9 mouse cellular contexts compared by ENCODE assay signal in genomic region chr2:119236682-119237209, GRCm38 (mm10). TPM values are rescaled to one million over a fixed set of nuclear protein-coding genes. Genes with fewer than 3 reads are reported as not detected.
DNase-seq lines count a peak whose midpoint lies in the region; ATAC-seq and TF ChIP-seq lines count a peak whose summit lies in the region.
"Had no signal": no experiment of that assay in that cellular context is flagged by ENCODE, and none has a peak within 500 bp of the region (broad histone marks: within the 10 kb centered on the region; RNA-seq: fewer than 3 reads in every experiment).

No protein-coding gene starts in this region.

- H3K36me3 ChIP-seq in heart, embryonic 11.5 days (ENCODE audit: control insufficient read depth, insufficient read depth, low read length), result no peaks in the 10 kb centered on the region
- H3K36me3 ChIP-seq in E14TG2a.4 (ENCODE audit: insufficient read depth, low read length), result peaks cover 41% of the 10 kb centered on the region
- H3K36me3 ChIP-seq in forebrain, embryonic 11.5 days (ENCODE audit: control insufficient read depth, insufficient read depth, low read length), result no peaks in the 10 kb centered on the region
- no peaks in the 10 kb centered on the region for H3K36me3 ChIP-seq in liver, embryonic 12.5 days

- WGBS in heart, embryonic 11.5 days (ENCODE audit: insufficient replicate concordance), result 6% methylated on average over 25 of the region's 25 CpGs
- 5% methylated on average over 25 of the region's 25 CpGs for WGBS in forebrain, embryonic 11.5 days
- WGBS in liver, embryonic 12.5 days (ENCODE audit: insufficient replicate concordance), result 16% methylated on average over 25 of the region's 25 CpGs

- DNase-seq in heart, postnatal 14 days, result no peak
- DNase-seq in forebrain, embryonic 11.5 days (ENCODE audit: low spot score), result peak; percentile 61
- DNase-seq in cerebellum, postnatal 14 days, result no peak
- DNase-seq in frontal cortex, postnatal 14 days (ENCODE audit: low spot score in 2 of 2), result no peak
- DNase-seq in adrenal gland, postnatal 4 days (ENCODE audit: low spot score in 2 of 2), result no peak

- H3K4me3 ChIP-seq in heart, embryonic 11.5 days (ENCODE audit: low read depth, low read length), result peak overlapping the region; percentile 49
- peak overlapping the region; percentile 91 for H3K4me3 ChIP-seq in E14TG2a.4 (replicated peaks; ENCODE audit: low read length)
- peak overlapping the region; percentile 30 for H3K4me3 ChIP-seq in forebrain, embryonic 11.5 days (ENCODE audit: low read depth, low read length)
- peak overlapping the region; percentile 49 for H3K4me3 ChIP-seq in liver, embryonic 12.5 days

- peaks cover 57% of the 10 kb centered on the region for H3K27me3 ChIP-seq in heart, embryonic 11.5 days (ENCODE audit: control insufficient read depth, insufficient read depth, low read length)
- no peaks in the 10 kb centered on the region for H3K27me3 ChIP-seq in E14TG2a.4 (ENCODE audit: insufficient read depth, low read length)
- peaks cover 41% of the 10 kb centered on the region for H3K27me3 ChIP-seq in forebrain, embryonic 11.5 days (ENCODE audit: control insufficient read depth, insufficient read depth, low read length)
- peaks cover 83% of the 10 kb centered on the region for H3K27me3 ChIP-seq in liver, embryonic 12.5 days (replicated peaks)

- intact Hi-C loops in heart, postnatal 14 days (cut with DNase I), result no loop called here

- no peak overlapping the region for H3K27ac ChIP-seq in heart, embryonic 11.5 days (ENCODE audit: low read depth, low read length)
- H3K27ac ChIP-seq in forebrain, embryonic 11.5 days (ENCODE audit: low read depth, low read length), result no peak overlapping the region
- H3K27ac ChIP-seq in liver, embryonic 12.5 days, result no peak overlapping the region

- TF ChIP-seq CTCF in E14TG2a.4 (conservative IDR thresholded peaks at IDR 0.05; ENCODE audit: low read length), result no peak

- peak overlapping the region; percentile 87 for H3K4me2 ChIP-seq in heart, embryonic 11.5 days
- H3K4me2 ChIP-seq in forebrain, embryonic 11.5 days (ENCODE audit: low read depth, low read length, severe bottlenecking), result peak overlapping the region; percentile 42
- peak overlapping the region; percentile 69 for H3K4me2 ChIP-seq in liver, embryonic 12.5 days

- no peak overlapping the region for H3K9ac ChIP-seq in heart, embryonic 11.5 days (ENCODE audit: low read depth, low read length)
- H3K9ac ChIP-seq in forebrain, embryonic 11.5 days (ENCODE audit: low read length), result peak overlapping the region; percentile 18; the same call in 1 of the 2 replicates
- H3K9ac ChIP-seq in liver, embryonic 12.5 days, result no peak overlapping the region

- no peaks in the 10 kb centered on the region for H3K9me3 ChIP-seq in heart, embryonic 11.5 days (replicated peaks; ENCODE audit: control insufficient read depth, low read length)
- H3K9me3 ChIP-seq in E14TG2a.4 (ENCODE audit: low read length), result no peaks in the 10 kb centered on the region
- no peaks in the 10 kb centered on the region for H3K9me3 ChIP-seq in forebrain, embryonic 11.5 days (ENCODE audit: control insufficient read depth, low read length)
- H3K9me3 ChIP-seq in liver, embryonic 12.5 days (replicated peaks), result no peaks in the 10 kb centered on the region

- H3K4me1 ChIP-seq in heart, embryonic 11.5 days (ENCODE audit: control insufficient read depth, insufficient read depth, low read length), result peaks cover 8% of the 10 kb centered on the region
- peaks cover 74% of the 10 kb centered on the region for H3K4me1 ChIP-seq in E14TG2a.4 (replicated peaks; ENCODE audit: low read depth, low read length)
- H3K4me1 ChIP-seq in forebrain, embryonic 11.5 days (replicated peaks; ENCODE audit: control insufficient read depth, insufficient read depth, low read length), result peaks cover 10% of the 10 kb centered on the region
- peaks cover 12% of the 10 kb centered on the region for H3K4me1 ChIP-seq in liver, embryonic 12.5 days

- no peak for ATAC-seq in heart, embryonic 11.5 days (replicated peaks; ENCODE audit: insufficient number of reproducible peaks, low FRiP score, low TSS enrichment)
- ATAC-seq in forebrain, embryonic 11.5 days (replicated peaks; ENCODE audit: low FRiP score), result no peak
- no peak for ATAC-seq in liver, embryonic 12.5 days

RNA-seq across cellular contexts. Expression of gene Spint1, which starts 0.4 kb away (rescaled TPM):
- polyA plus RNA-seq in heart, embryonic 11.5 days (2014; fragmentation: Nextera tagmentation; extraction: Ambion mirVana), result 0.83 and 1.1 TPM in 2 replicates
- total RNA-seq in heart, postnatal 14 days (2021), result under 1 TPM; 0.17 to 0.26 TPM
- 2.2 and 2.8 TPM in 2 replicates for polyA plus RNA-seq in forebrain, embryonic 11.5 days (2014; fragmentation: Nextera tagmentation; extraction: Ambion mirVana)
- polyA plus RNA-seq in liver, embryonic 12.5 days (2016; fragmentation: Nextera tagmentation; extraction: Ambion mirVana), result 0.44 and 0.77 TPM in 2 replicates
- 10 to 100 TPM in 1 of 2 experiments, 1 to 10 TPM in 1; 8.2 to 17.6 TPM for total RNA-seq in adrenal gland, postnatal 4 days (2021)

RNA-seq across cellular contexts. Expression of gene Ppp1r14d, which starts 7.0 kb away (rescaled TPM):
- polyA plus RNA-seq in heart, embryonic 11.5 days (2014; fragmentation: Nextera tagmentation; extraction: Ambion mirVana), result not detected in 2 replicates
- total RNA-seq in heart, postnatal 14 days (2021), result not detected
- not detected in 2 replicates for polyA plus RNA-seq in forebrain, embryonic 11.5 days (2014; fragmentation: Nextera tagmentation; extraction: Ambion mirVana)
- not detected in 2 replicates for polyA plus RNA-seq in liver, embryonic 12.5 days (2016; fragmentation: Nextera tagmentation; extraction: Ambion mirVana)
- not detected for total RNA-seq in adrenal gland, postnatal 4 days (2021)
- total RNA-seq: left cerebral cortex, postnatal 10 days had no signal

RNA-seq across cellular contexts. Expression of gene Dnajc17, which starts 28.2 kb away (rescaled TPM):
- polyA plus RNA-seq in heart, embryonic 11.5 days (2014; fragmentation: Nextera tagmentation; extraction: Ambion mirVana), result 13.5 and 18.4 TPM in 2 replicates
- total RNA-seq in heart, postnatal 14 days (2021), result 10 to 100 TPM in 1 of 2 experiments, 1 to 10 TPM in 1; 9.3 to 10.0 TPM
- polyA plus RNA-seq in forebrain, embryonic 11.5 days (2014; fragmentation: Nextera tagmentation; extraction: Ambion mirVana), result 26.6 and 27.1 TPM in 2 replicates
- polyA plus RNA-seq in liver, embryonic 12.5 days (2016; fragmentation: Nextera tagmentation; extraction: Ambion mirVana), result 11.6 and 13.2 TPM in 2 replicates
- total RNA-seq in adrenal gland, postnatal 4 days (2021), result 10 to 100 TPM; 24.4 to 26.0 TPM

RNA-seq across cellular contexts. Expression of gene Zfyve19, which starts 28.3 kb away (rescaled TPM):
- 30.4 and 37.0 TPM in 2 replicates for polyA plus RNA-seq in heart, embryonic 11.5 days (2014; fragmentation: Nextera tagmentation; extraction: Ambion mirVana)
- 10 to 100 TPM; 15.7 TPM for total RNA-seq in heart, postnatal 14 days (2021)
- polyA plus RNA-seq in forebrain, embryonic 11.5 days (2014; fragmentation: Nextera tagmentation; extraction: Ambion mirVana), result 41.7 and 53.2 TPM in 2 replicates
- polyA plus RNA-seq in liver, embryonic 12.5 days (2016; fragmentation: Nextera tagmentation; extraction: Ambion mirVana), result 27.7 and 29.9 TPM in 2 replicates
- 10 to 100 TPM; 38.8 to 43.2 TPM for total RNA-seq in adrenal gland, postnatal 4 days (2021)

RNA-seq across cellular contexts. Expression of gene Rhov, which starts 34.3 kb away (rescaled TPM):
- not detected in 2 replicates for polyA plus RNA-seq in heart, embryonic 11.5 days (2014; fragmentation: Nextera tagmentation; extraction: Ambion mirVana)
- not detected for total RNA-seq in heart, postnatal 14 days (2021)
- polyA plus RNA-seq in forebrain, embryonic 11.5 days (2014; fragmentation: Nextera tagmentation; extraction: Ambion mirVana), result 0.83 and 0.90 TPM in 2 replicates
- 0.07 TPM in 1 of 2 replicates, not detected in the other for polyA plus RNA-seq in liver, embryonic 12.5 days (2016; fragmentation: Nextera tagmentation; extraction: Ambion mirVana)
- under 1 TPM; 0.62 to 0.76 TPM for total RNA-seq in adrenal gland, postnatal 4 days (2021)

Comparison
In these comparisons a context has a peak if more than half of its experiments do, and no peak if none do; other contexts are left out.
1. H3K4me3 ChIP-seq: peak in every context shown above with its lines; median percentile 91 in E14TG2a.4; 49 in heart, embryonic 11.5 days; 49 in liver, embryonic 12.5 days; 30 in forebrain, embryonic 11.5 days.